Mouse (Mus musculus): Measurements from ENCODE around the gene Fhit. TPM values are rescaled to one million over a fixed set of nuclear protein-coding genes. Genes with fewer than 3 reads are reported as not detected.
"Not testable (repeated sequence)": the region's sequence is repeated elsewhere in the genome, so short reads cannot be mapped to it uniquely, and the experiment has no call there.

The Fhit gene
- polyA plus RNA-seq, 1 experiment from 2014 or later = 7.1 TPM

DNA sequence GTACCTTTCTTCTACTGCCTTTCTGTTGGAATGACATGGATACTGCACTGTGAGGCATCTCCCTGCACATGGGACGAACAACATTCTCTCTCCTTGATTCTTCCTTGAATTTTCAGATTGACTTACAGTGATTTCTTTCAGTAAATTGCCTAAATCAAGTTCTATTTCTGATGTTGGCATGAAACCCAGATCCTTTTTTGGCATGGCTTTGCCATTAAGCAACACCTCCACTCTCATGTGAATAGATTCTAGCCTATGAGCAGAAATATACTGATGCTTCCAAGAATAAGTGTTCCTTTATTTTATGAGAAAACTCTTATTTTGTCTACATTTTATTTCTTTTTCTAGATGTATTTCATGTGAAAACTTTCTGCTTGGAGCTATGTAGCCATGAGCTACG is 383.1 kb downstream of the Fhit start:
- no peak overlapping the region for H3K27ac ChIP-seq (ENCODE audit: low read length)
- no peaks in the 10 kb centered on the region for H3K27me3 ChIP-seq (ENCODE audit: control insufficient read depth, insufficient read depth, low read length)
- WGBS = 85% methylated on average over 2 of the region's 2 CpGs
- no peaks in the 10 kb centered on the region for H3K36me3 ChIP-seq (ENCODE audit: control insufficient read depth, insufficient read depth, low read length)
- no peaks in the 10 kb centered on the region for H3K4me1 ChIP-seq (ENCODE audit: control insufficient read depth, insufficient read depth, low read length)
- ATAC-seq (ENCODE audit: insufficient read depth, low FRiP score) = no peak
- no peak overlapping the region for H3K4me2 ChIP-seq (ENCODE audit: low read depth, low read length)
- H3K4me3 ChIP-seq (replicated peaks; ENCODE audit: low read length) = no peak overlapping the region
- H3K9me3 ChIP-seq (replicated peaks; ENCODE audit: control insufficient read depth, low read length) = no peaks in the 10 kb centered on the region
- H3K9ac ChIP-seq (ENCODE audit: low read length) = no peak overlapping the region

DNA sequence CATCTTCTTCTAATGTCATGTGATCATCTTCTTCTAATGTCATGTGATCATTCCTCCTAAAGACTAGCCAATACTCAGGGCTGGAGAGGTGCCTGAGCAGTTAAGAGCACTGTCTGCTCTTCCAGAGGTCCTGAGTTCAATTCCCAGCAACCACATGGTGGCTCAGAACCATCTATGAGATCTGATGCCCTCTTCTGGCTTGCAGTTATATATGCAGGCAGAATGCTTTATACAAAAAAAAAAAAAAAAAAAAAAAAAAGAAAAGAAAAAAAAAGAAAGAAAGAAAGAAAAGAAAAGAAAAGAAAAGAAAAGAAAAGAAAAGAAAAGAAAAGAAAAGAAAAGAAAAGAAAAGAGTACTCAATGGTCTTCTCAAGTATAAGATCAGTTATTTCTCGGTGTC is 407.0 kb downstream of the Fhit start:
- H3K9ac ChIP-seq (ENCODE audit: low read length); H3K4me3 ChIP-seq (replicated peaks; ENCODE audit: low read length); H3K27me3 ChIP-seq (ENCODE audit: control insufficient read depth, insufficient read depth, low read length); H3K27ac ChIP-seq (ENCODE audit: low read length); H3K4me1 ChIP-seq (ENCODE audit: control insufficient read depth, insufficient read depth, low read length); H3K9me3 ChIP-seq (replicated peaks; ENCODE audit: control insufficient read depth, low read length); H3K4me2 ChIP-seq (ENCODE audit: low read depth, low read length); ATAC-seq (ENCODE audit: insufficient read depth, low FRiP score); H3K36me3 ChIP-seq (ENCODE audit: control insufficient read depth, insufficient read depth, low read length): not testable (repeated sequence)
- 89% methylated on average over 1 of the region's 1 CpGs for WGBS

DNA sequence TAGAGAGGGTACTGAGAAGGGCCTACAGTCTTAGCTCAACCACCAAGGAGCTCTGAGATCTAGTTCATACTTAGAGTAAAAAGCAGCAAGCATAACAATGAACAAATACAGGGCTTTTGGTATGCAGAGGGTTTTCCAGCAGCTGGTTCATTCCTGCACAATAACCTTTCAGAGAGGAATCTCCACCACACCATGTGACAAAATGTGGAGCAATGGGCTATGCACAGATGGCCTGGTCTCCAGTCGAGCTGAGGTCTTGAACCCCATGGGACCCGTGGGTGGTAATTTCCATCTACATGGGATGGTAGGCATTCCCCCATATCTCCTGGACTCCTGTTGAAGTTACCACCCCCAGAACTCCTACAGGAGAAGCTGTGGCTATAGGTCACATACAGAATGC is 423.8 kb downstream of the Fhit start:
- ATAC-seq (ENCODE audit: insufficient read depth, low FRiP score) = no peak
- H3K4me2 ChIP-seq (ENCODE audit: low read depth, low read length) = no peak overlapping the region
- WGBS = 63% methylated on average over 2 of the region's 2 CpGs

DNA sequence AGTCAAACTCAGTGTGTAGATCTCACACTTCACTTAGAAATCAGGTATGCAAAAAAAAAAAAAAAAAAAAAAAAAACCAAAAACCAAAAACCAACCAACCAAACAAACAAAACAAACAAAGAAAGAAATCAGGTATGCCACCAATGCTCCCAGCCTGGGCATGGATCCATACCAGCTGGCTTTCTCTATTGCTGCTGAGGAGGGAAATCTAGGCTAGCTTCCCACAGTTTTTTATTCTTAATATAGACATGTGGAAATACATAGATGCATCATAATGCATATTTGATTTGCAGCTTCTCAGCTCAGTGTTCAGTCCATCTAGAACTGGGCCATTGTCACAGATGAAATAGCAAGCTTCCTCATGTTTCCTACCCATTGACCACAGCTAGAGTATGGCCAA is 439.3 kb downstream of the Fhit start:
- no peaks in the 10 kb centered on the region for H3K36me3 ChIP-seq (ENCODE audit: control insufficient read depth, insufficient read depth, low read length)
- no peaks in the 10 kb centered on the region for H3K27me3 ChIP-seq (ENCODE audit: control insufficient read depth, insufficient read depth, low read length)
- no peaks in the 10 kb centered on the region for H3K4me1 ChIP-seq (ENCODE audit: control insufficient read depth, insufficient read depth, low read length)
- H3K9ac ChIP-seq (ENCODE audit: low read length) = no peak overlapping the region
- no peak for ATAC-seq (ENCODE audit: insufficient read depth, low FRiP score)
- no peak overlapping the region for H3K4me3 ChIP-seq (replicated peaks; ENCODE audit: low read length)
- no peak overlapping the region for H3K4me2 ChIP-seq (ENCODE audit: low read depth, low read length)
- no peaks in the 10 kb centered on the region for H3K9me3 ChIP-seq (replicated peaks; ENCODE audit: control insufficient read depth, low read length)
- H3K27ac ChIP-seq (ENCODE audit: low read length) = no peak overlapping the region

More for the DNA sequence above, 423.8 kb downstream of the Fhit start:
- H3K4me1 ChIP-seq (ENCODE audit: control insufficient read depth, insufficient read depth, low read length) = no peaks in the 10 kb centered on the region
- H3K36me3 ChIP-seq (ENCODE audit: control insufficient read depth, insufficient read depth, low read length) = no peaks in the 10 kb centered on the region
- no peak overlapping the region for H3K4me3 ChIP-seq (replicated peaks; ENCODE audit: low read length)
- no peak overlapping the region for H3K9ac ChIP-seq (ENCODE audit: low read length)
- no peaks in the 10 kb centered on the region for H3K27me3 ChIP-seq (ENCODE audit: control insufficient read depth, insufficient read depth, low read length)
- no peak overlapping the region for H3K27ac ChIP-seq (ENCODE audit: low read length)
- no peaks in the 10 kb centered on the region for H3K9me3 ChIP-seq (replicated peaks; ENCODE audit: control insufficient read depth, low read length)

DNA sequence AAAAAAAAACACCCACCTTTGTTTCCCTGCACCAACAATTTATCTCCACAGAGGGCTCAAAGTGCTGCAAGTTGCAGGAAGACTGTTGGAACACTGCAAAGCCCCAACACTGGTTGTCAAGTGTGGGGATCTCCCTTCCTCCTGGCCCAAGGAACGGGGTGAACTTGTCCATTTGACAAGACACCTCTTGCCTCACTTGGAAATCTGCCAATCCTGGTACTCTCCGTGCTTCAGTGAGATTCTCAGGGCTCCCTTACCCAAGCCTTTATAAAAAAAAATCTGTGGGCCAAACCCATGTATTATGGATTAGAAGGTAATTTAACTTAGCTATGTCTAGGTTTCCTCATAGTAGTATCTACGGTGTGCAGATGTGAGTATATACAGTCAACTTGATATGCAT is 448.9 kb downstream of the Fhit start:
- H3K4me2 ChIP-seq (ENCODE audit: low read depth, low read length) = no peak overlapping the region
- H3K27me3 ChIP-seq (ENCODE audit: control insufficient read depth, insufficient read depth, low read length) = no peaks in the 10 kb centered on the region
- ATAC-seq (ENCODE audit: insufficient read depth, low FRiP score) = no peak
- 52% methylated on average over 3 of the region's 3 CpGs for WGBS
- no peak overlapping the region for H3K27ac ChIP-seq (ENCODE audit: low read length)
- H3K9ac ChIP-seq (ENCODE audit: low read length) = no peak overlapping the region
- no peaks in the 10 kb centered on the region for H3K36me3 ChIP-seq (ENCODE audit: control insufficient read depth, insufficient read depth, low read length)
- H3K9me3 ChIP-seq (replicated peaks; ENCODE audit: control insufficient read depth, low read length) = no peaks in the 10 kb centered on the region
- no peaks in the 10 kb centered on the region for H3K4me1 ChIP-seq (ENCODE audit: control insufficient read depth, insufficient read depth, low read length)
- H3K4me3 ChIP-seq (replicated peaks; ENCODE audit: low read length) = no peak overlapping the region

DNA sequence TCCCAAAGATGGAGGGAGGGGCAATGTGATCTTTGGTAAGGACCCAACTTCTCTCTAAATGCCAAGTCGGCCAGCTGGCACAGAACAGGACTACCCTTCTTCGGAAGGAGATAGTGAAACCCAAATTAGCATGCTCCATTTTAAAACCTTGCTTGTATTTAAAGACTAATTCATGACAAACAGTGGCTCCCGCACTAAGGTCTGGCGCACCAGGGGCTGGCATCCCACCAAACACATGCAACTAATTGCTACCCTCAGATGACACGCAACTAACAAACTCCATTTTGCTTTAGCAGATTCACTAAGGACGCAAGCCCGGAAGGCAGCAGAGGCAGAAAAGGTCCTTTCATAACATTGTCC is 449.3 kb downstream of the Fhit start:
- no peak for ATAC-seq (ENCODE audit: insufficient read depth, low FRiP score)
- no peak overlapping the region for H3K9ac ChIP-seq (ENCODE audit: low read length)
- H3K4me1 ChIP-seq (ENCODE audit: control insufficient read depth, insufficient read depth, low read length) = no peaks in the 10 kb centered on the region
- H3K36me3 ChIP-seq (ENCODE audit: control insufficient read depth, insufficient read depth, low read length) = no peaks in the 10 kb centered on the region
- H3K27me3 ChIP-seq (ENCODE audit: control insufficient read depth, insufficient read depth, low read length) = no peaks in the 10 kb centered on the region
- no peaks in the 10 kb centered on the region for H3K9me3 ChIP-seq (replicated peaks; ENCODE audit: control insufficient read depth, low read length)
- no peak overlapping the region for H3K27ac ChIP-seq (ENCODE audit: low read length)
- H3K4me3 ChIP-seq (replicated peaks; ENCODE audit: low read length) = no peak overlapping the region
- WGBS = 88% methylated on average over 7 of the region's 7 CpGs
- H3K4me2 ChIP-seq (ENCODE audit: low read depth, low read length) = no peak overlapping the region

DNA sequence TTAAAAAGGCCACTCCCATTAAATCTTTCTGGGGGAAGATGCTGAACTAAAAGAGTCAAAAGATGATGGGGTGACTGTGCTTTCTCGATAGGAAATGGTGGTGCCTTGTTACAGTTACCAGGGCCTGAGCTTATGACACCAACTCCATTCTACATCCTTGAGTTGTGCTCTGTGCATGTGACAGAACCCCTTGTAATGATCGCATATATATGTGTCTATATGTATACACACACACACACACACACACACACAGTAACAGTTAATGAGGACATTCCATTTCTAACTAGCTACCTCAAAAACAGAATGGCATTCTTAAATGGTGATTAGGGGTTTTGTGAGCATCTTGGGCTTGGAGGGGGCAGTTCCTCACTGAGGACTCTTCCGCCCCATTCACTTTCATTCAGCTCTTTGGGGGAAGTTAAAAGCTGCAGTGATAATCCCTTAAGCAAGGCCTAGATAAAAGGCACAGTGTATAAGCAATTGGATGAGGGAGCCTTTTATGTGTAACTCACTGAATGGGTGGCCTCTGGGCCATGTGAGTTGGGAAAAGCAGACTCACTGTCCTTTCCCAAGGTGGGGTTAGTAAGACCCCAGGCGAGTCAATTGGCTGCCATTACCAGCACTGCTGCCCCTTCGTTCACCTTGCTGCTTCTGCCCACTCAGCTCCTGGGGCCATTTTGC is 449.9 kb downstream of the Fhit start:
- Histone ChIP-seq H3K9ac (ENCODE audit: low read length) (no peak overlapping the region), H3K4me3 (replicated peaks; ENCODE audit: low read length) (no peak overlapping the region)

DNA sequence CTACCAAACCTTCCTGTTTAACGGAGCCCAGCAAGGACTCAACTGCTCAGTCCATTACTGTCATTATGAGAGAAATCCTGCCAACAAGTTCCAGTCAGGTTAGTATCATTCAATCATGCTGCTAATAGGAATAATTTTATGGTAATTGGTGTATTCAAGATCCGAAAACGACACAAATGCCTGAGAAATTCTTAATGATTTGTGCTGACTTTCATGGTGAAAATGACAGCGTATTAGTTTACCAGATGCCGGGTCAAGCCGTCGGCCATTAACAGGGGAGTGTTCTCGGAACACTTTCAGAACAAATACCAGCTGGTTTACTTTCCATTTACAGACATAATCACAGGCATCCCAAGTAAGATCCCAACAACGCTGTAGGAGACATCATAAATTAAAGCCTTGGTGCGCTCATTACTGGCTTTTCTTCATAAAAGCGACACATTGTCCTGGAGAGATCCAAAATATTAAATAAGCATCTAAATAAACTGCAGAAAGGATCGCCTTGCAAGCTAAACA is 451.0 kb downstream of the Fhit start:
- H3K9me3 ChIP-seq (replicated peaks; ENCODE audit: control insufficient read depth, low read length) = no peaks in the 10 kb centered on the region

More for the DNA sequence above, 449.9 kb downstream of the Fhit start:
- Histone ChIP-seq H3K27ac (ENCODE audit: low read length) (no peak overlapping the region), H3K36me3 (ENCODE audit: control insufficient read depth, insufficient read depth, low read length) (no peaks in the 10 kb centered on the region), H3K27me3 (ENCODE audit: control insufficient read depth, insufficient read depth, low read length) (no peaks in the 10 kb centered on the region), H3K4me1 (ENCODE audit: control insufficient read depth, insufficient read depth, low read length) (no peaks in the 10 kb centered on the region), H3K9me3 (replicated peaks; ENCODE audit: control insufficient read depth, low read length) (no peaks in the 10 kb centered on the region), H3K4me2 (ENCODE audit: low read depth, low read length) (no peak overlapping the region)
- no peak for ATAC-seq (ENCODE audit: insufficient read depth, low FRiP score)
- WGBS = 92% methylated on average over 5 of the region's 5 CpGs

DNA sequence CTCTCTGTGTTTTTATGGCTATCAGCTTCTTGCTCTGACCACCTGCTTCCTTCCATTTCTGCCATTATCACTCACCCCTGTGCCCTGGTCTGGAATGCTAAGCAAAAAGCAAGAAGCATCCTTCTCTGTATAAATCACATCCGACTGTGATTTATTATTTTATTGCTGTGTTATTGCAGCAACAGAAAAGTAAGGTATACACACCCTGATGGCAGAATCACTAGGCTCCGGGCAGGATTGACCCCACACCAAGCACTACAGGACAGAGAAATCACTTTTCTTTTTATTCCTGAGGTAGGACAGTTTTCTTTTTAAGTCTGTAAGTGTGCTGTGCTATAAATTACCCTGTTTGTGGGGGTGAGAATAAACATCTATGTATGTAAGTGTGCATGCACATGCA is 460.1 kb downstream of the Fhit start:
- H3K4me2 ChIP-seq (ENCODE audit: low read depth, low read length) = no peak overlapping the region
- 37% methylated on average over 2 of the region's 2 CpGs for WGBS
- no peak overlapping the region for H3K4me3 ChIP-seq (replicated peaks; ENCODE audit: low read length)
- H3K9me3 ChIP-seq (replicated peaks; ENCODE audit: control insufficient read depth, low read length) = no peaks in the 10 kb centered on the region
- no peaks in the 10 kb centered on the region for H3K36me3 ChIP-seq (ENCODE audit: control insufficient read depth, insufficient read depth, low read length)
- H3K27me3 ChIP-seq (ENCODE audit: control insufficient read depth, insufficient read depth, low read length) = no peaks in the 10 kb centered on the region
- no peak overlapping the region for H3K27ac ChIP-seq (ENCODE audit: low read length)
- no peak overlapping the region for H3K9ac ChIP-seq (ENCODE audit: low read length)
- no peak for ATAC-seq (ENCODE audit: insufficient read depth, low FRiP score)
- H3K4me1 ChIP-seq (ENCODE audit: control insufficient read depth, insufficient read depth, low read length) = no peaks in the 10 kb centered on the region

More for the DNA sequence above, 451.0 kb downstream of the Fhit start:
- no peak overlapping the region for H3K9ac ChIP-seq (ENCODE audit: low read length)
- ATAC-seq (ENCODE audit: insufficient read depth, low FRiP score) = no peak
- H3K4me1 ChIP-seq (ENCODE audit: control insufficient read depth, insufficient read depth, low read length) = no peaks in the 10 kb centered on the region
- WGBS = 57% methylated on average over 12 of the region's 12 CpGs
- H3K27ac ChIP-seq (ENCODE audit: low read length) = no peak overlapping the region
- H3K36me3 ChIP-seq (ENCODE audit: control insufficient read depth, insufficient read depth, low read length) = no peaks in the 10 kb centered on the region
- no peak overlapping the region for H3K4me2 ChIP-seq (ENCODE audit: low read depth, low read length)
- no peak overlapping the region for H3K4me3 ChIP-seq (replicated peaks; ENCODE audit: low read length)
- no peaks in the 10 kb centered on the region for H3K27me3 ChIP-seq (ENCODE audit: control insufficient read depth, insufficient read depth, low read length)
